Mouse (Mus musculus): ENCODE data around the gene Per1.

DNA sequence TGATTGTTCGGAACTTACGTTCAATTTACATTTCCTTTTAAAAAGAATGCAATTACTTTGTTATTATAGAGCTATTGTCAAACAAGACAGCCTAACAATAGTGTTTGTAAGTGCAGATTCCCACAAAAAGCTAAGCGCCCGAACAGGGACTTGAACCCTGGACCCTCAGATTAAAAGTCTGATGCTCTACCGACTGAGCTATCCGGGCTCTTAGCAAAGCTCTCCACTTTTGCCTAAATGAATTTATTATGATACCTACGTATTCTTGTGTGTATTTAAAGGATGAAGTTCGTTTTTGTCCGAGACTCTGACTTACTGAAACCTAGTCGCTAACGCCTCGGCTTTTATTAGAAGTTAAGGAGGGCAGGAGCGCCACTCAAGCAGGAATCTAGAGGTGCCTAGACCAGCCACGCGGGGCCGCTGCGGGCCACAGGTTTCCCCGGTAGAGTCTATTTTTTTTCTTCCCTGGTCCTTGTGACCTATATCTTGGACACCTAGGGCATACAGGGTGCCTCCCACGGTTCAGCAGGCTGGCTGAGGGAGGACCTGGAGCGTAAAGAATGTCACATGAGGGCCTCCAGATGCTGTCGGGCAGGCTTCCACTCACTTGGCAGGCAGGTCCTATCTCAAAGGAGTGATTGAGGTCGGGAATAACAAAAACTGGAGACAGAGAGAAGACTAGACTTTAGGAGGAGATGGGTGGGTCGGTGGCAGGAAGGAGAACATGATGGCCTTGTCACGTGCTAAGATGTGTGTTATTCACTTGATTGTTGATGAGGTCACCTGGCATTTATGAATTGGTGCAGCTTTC lies 30.2 kb downstream of the Per1 start:
- no peak for TF ChIP-seq CTCF (IDR thresholded peaks at IDR 0.05; ENCODE audit: low read depth, low read length)
- no peak for TF ChIP-seq POLR2AphosphoS5 (IDR thresholded peaks at IDR 0.05; ENCODE audit: insufficient replicate concordance, low read depth, low read length)
- TF ChIP-seq GATA1 (IDR thresholded peaks at IDR 0.05; ENCODE audit: borderline replicate concordance, low read length): no peak
